Mouse (Mus musculus) c-Kit-positive CD71-positive TER-119-negative erythroid progenitor cells, embryonic 14.5 days (primary cell): ENCODE results near the gene Mcm9.
A peak's percentile ranks its signal among the peaks of the same experiment; 100 is the strongest.
"Not testable (repeated sequence)": the region's sequence is repeated elsewhere in the genome, so short reads cannot be mapped to it uniquely, and the experiment has no call there.

Experiments used
- DNase-seq: peaks from one replicate; pipeline ENCODE4 v3.0.0-alpha.2; 2013; ENCODE audit warnings: low read depth

Gene Mcm9

GRCm38 (mm10) chr10:53630339-53630738 lies at the start of gene Mcm9:
Gene Mcm9, minus strand, starts transcription at chr10:53630439.
- not testable (repeated sequence) for DNase-seq

GRCm38 (mm10) chr10:53661788-53662187 lies 31.5 kb upstream of the Mcm9 start:
- no peak for DNase-seq

GRCm38 (mm10) chr10:53654239-53654638 lies 24.0 kb upstream of the Mcm9 start:
- DNase-seq: not testable (repeated sequence)

- DNase-seq: no peak
Observed at GRCm38 (mm10) chr10:53650683-53651082, 20.4 kb upstream of the Mcm9 start.

- DNase-seq: no peak
Observed at GRCm38 (mm10) chr10:53641507-53641906, 11.3 kb upstream of the Mcm9 start.

GRCm38 (mm10) chr10:53635246-53635971 lies 5.2 kb upstream of the Mcm9 start:
- DNase-seq: no peak

- DNase-seq: no peak
Observed at GRCm38 (mm10) chr10:53634160-53634559, 3.9 kb upstream of the Mcm9 start.

- DNase-seq: peak; percentile 92
Observed at GRCm38 (mm10) chr10:53629918-53630250, 355 bp downstream of the Mcm9 start.

- peak; percentile 89 for DNase-seq
Observed at GRCm38 (mm10) chr10:53629247-53629917, 857 bp downstream of the Mcm9 start.

GRCm38 (mm10) chr10:53615850-53616616 lies 14.2 kb downstream of the Mcm9 start:
- DNase-seq: no peak

- DNase-seq: no peak
Observed at GRCm38 (mm10) chr10:53613955-53614354, 16.3 kb downstream of the Mcm9 start.

GRCm38 (mm10) chr10:53612172-53612571 lies 18.1 kb downstream of the Mcm9 start:
- DNase-seq: no peak

GRCm38 (mm10) chr10:53608274-53608673 lies 22.0 kb downstream of the Mcm9 start:
- DNase-seq: no peak

GRCm38 (mm10) chr10:53605328-53605727 lies 24.9 kb downstream of the Mcm9 start:
- DNase-seq: no peak

- DNase-seq: no peak
Observed at GRCm38 (mm10) chr10:53598821-53599220, 31.4 kb downstream of the Mcm9 start.

- DNase-seq: no peak
Observed at GRCm38 (mm10) chr10:53597121-53597881, 32.9 kb downstream of the Mcm9 start.

GRCm38 (mm10) chr10:53596677-53597120 lies 33.5 kb downstream of the Mcm9 start, which contains the start of gene Asf1a:
Gene Asf1a, plus strand, starts transcription at chr10:53596757.
- DNase-seq: peak; percentile 94

GRCm38 (mm10) chr10:53595744-53596676 lies 34.2 kb downstream of the Mcm9 start:
- DNase-seq: peak; percentile 72

GRCm38 (mm10) chr10:53585777-53586176 lies 44.5 kb downstream of the Mcm9 start:
- no peak for DNase-seq

GRCm38 (mm10) chr10:53581087-53581486 lies 49.2 kb downstream of the Mcm9 start:
- no peak for DNase-seq

GRCm38 (mm10) chr10:53580621-53581081 lies 49.6 kb downstream of the Mcm9 start:
- DNase-seq: no peak
